Comparison of ENCODE assay signal across 27 mouse cellular contexts in genomic region chr7:38064431-38064830, GRCm38 (mm10). TPM values are rescaled to one million over a fixed set of nuclear protein-coding genes. Genes with fewer than 3 reads are reported as not detected.
DNase-seq lines count a peak whose midpoint lies in the region; ATAC-seq and TF ChIP-seq lines count a peak whose summit lies in the region.
"Had no signal": no experiment of that assay in that cellular context is flagged by ENCODE, and none has a peak within 500 bp of the region (broad histone marks: within the 10 kb centered on the region; RNA-seq: fewer than 3 reads in every experiment).

No protein-coding gene starts in this region.

- no peak for TF ChIP-seq EP300 in lung, postnatal 0 days (IDR thresholded peaks at IDR 0.05)

- H3K4me3 ChIP-seq in lung, postnatal 0 days (ENCODE audit: low read depth, low read length) = no peak overlapping the region
- peak overlapping the region; percentile 64 for H3K4me3 ChIP-seq in E14TG2a.4 (replicated peaks; ENCODE audit: low read length)
- no peak overlapping the region for H3K4me3 ChIP-seq in embryonic facial prominence, embryonic 10.5 days
- H3K4me3 ChIP-seq: embryonic facial prominence, embryonic 15.5 days; forebrain, embryonic 12.5 days; heart, embryonic 15.5 days; hindbrain, embryonic 13.5 days; liver, embryonic 12.5 days; midbrain, embryonic 13.5 days; neural tube, embryonic 13.5 days; stomach, embryonic 15.5 days had no signal

- 16% methylated on average over 4 of the region's 4 CpGs for WGBS in lung, postnatal 0 days
- 56% methylated on average over 4 of the region's 4 CpGs for WGBS in embryonic facial prominence, embryonic 10.5 days

- TF ChIP-seq CTCF in lung, postnatal 0 days (IDR thresholded peaks at IDR 0.05) = no peak
- TF ChIP-seq CTCF in E14TG2a.4 (conservative IDR thresholded peaks at IDR 0.05; ENCODE audit: low read length) = no peak

- H3K27ac ChIP-seq in lung, postnatal 0 days (ENCODE audit: low read length) = no peak overlapping the region
- H3K27ac ChIP-seq in embryonic facial prominence, embryonic 10.5 days (replicated peaks) = no peak overlapping the region
- H3K27ac ChIP-seq: embryonic facial prominence, embryonic 15.5 days; forebrain, embryonic 12.5 days; heart, embryonic 15.5 days; hindbrain, embryonic 13.5 days; liver, embryonic 12.5 days; midbrain, embryonic 13.5 days; neural tube, embryonic 13.5 days; stomach, embryonic 15.5 days had no signal

- H3K36me3 ChIP-seq in lung, postnatal 0 days (ENCODE audit: insufficient read depth, low read length) = no peaks in the 10 kb centered on the region
- H3K36me3 ChIP-seq in E14TG2a.4 (ENCODE audit: insufficient read depth, low read length) = no peaks in the 10 kb centered on the region
- no peaks in the 10 kb centered on the region for H3K36me3 ChIP-seq in embryonic facial prominence, embryonic 10.5 days (replicated peaks)
- H3K36me3 ChIP-seq: embryonic facial prominence, embryonic 15.5 days; forebrain, embryonic 12.5 days; G1E; heart, embryonic 15.5 days; hindbrain, embryonic 13.5 days; liver, embryonic 12.5 days; midbrain, embryonic 13.5 days; neural tube, embryonic 13.5 days; stomach, embryonic 15.5 days had no signal

- no peak for ATAC-seq in lung, postnatal 0 days
- ATAC-seq in megakaryocyte progenitor cell, adult 5-6 weeks (replicated peaks; ENCODE audit: poor library complexity) = peak; percentile 68
- ATAC-seq: forebrain, postnatal 0 days; intestine, postnatal 0 days; liver, embryonic 12.5 days; midbrain, embryonic 13.5 days had no signal

- no peaks in the 10 kb centered on the region for H3K9me3 ChIP-seq in lung, postnatal 0 days (ENCODE audit: low read length)
- H3K9me3 ChIP-seq in E14TG2a.4 (ENCODE audit: low read length) = no peaks in the 10 kb centered on the region
- no peaks in the 10 kb centered on the region for H3K9me3 ChIP-seq in embryonic facial prominence, embryonic 10.5 days
- H3K9me3 ChIP-seq: embryonic facial prominence, embryonic 15.5 days; forebrain, embryonic 12.5 days; heart, embryonic 15.5 days; hindbrain, embryonic 13.5 days; liver, embryonic 12.5 days; midbrain, embryonic 13.5 days; neural tube, embryonic 13.5 days; stomach, embryonic 15.5 days had no signal

- no peak overlapping the region for H3K9ac ChIP-seq in lung, postnatal 0 days (replicated peaks; ENCODE audit: low read depth)
- H3K9ac ChIP-seq: embryonic facial prominence, embryonic 15.5 days; forebrain, embryonic 12.5 days; forebrain, postnatal 0 days; heart, embryonic 15.5 days; hindbrain, embryonic 13.5 days; liver, embryonic 12.5 days; midbrain, embryonic 13.5 days; neural tube, embryonic 13.5 days; stomach, embryonic 15.5 days had no signal

- peak; percentile 35 for DNase-seq in lung, postnatal 0 days (ENCODE audit: low spot score)
- DNase-seq in lung, postnatal 25 days (ENCODE audit: low spot score) = no peak
- peak; percentile 76 for DNase-seq in R1 (ENCODE audit: low read depth, low spot score)
- DNase-seq in c-Kit-positive CD71-positive TER-119-positive erythroid progenitor cells, embryonic 14.5 days (ENCODE audit: low spot score) = no peak
- DNase-seq in embryonic facial prominence, embryonic 10.5 days (ENCODE audit: low spot score) = no peak
- DNase-seq: adrenal gland, postnatal 10 days; B cell, adult 2 months; cerebellum, adult 11-12 months; cerebellum, postnatal 10 days; forebrain, postnatal 0 days; kidney, adult 9 months; kidney, postnatal 10 days; layer of hippocampus, adult 9-11 months; lung, postnatal 14 days; right cerebral cortex, postnatal 14 days had no signal

- no peaks in the 10 kb centered on the region for H3K4me1 ChIP-seq in lung, postnatal 0 days (ENCODE audit: insufficient read depth, low read depth, low read length)
- peaks cover 54% of the 10 kb centered on the region for H3K4me1 ChIP-seq in E14TG2a.4 (replicated peaks; ENCODE audit: low read depth, low read length)
- peaks cover 15% of the 10 kb centered on the region for H3K4me1 ChIP-seq in embryonic facial prominence, embryonic 10.5 days

- no peaks in the 10 kb centered on the region for H3K27me3 ChIP-seq in lung, postnatal 0 days (replicated peaks; ENCODE audit: insufficient read depth, low read length)
- peaks cover 4% of the 10 kb centered on the region; the same call in 1 of the 2 replicates for H3K27me3 ChIP-seq in E14TG2a.4 (ENCODE audit: insufficient read depth, low read length)
- H3K27me3 ChIP-seq in embryonic facial prominence, embryonic 10.5 days (replicated peaks; ENCODE audit: low read depth, poor library complexity, severe bottlenecking) = no peaks in the 10 kb centered on the region
- H3K27me3 ChIP-seq: embryonic facial prominence, embryonic 15.5 days; heart, embryonic 15.5 days; hindbrain, embryonic 13.5 days; midbrain, embryonic 13.5 days; neural tube, embryonic 13.5 days; stomach, embryonic 15.5 days had no signal

- H3K4me2 ChIP-seq in lung, postnatal 0 days (replicated peaks; ENCODE audit: low read depth, low read length) = no peak overlapping the region
- H3K4me2 ChIP-seq: embryonic facial prominence, embryonic 15.5 days; forebrain, embryonic 12.5 days; heart, embryonic 15.5 days; hindbrain, embryonic 13.5 days; liver, embryonic 12.5 days; midbrain, embryonic 13.5 days; neural tube, embryonic 13.5 days; stomach, embryonic 15.5 days had no signal

RNA-seq across cellular contexts. Expression of gene Uri1, which starts 41.1 kb away (rescaled TPM):
- polyA plus RNA-seq in lung, postnatal 0 days (2015; fragmentation: Nextera tagmentation; extraction: Ambion mirVana) = 32.8 and 33.9 TPM in 2 replicates
- total RNA-seq in megakaryocyte progenitor cell, adult 5-6 weeks (2015) = 71.7 and 75.5 TPM in 2 replicates
- 55.9 and 62.8 TPM in 2 replicates for total RNA-seq in megakaryocyte progenitor cell, adult 5-6 weeks (2017)
- polyA plus RNA-seq in embryonic facial prominence, embryonic 10.5 days (2016; fragmentation: Nextera tagmentation; extraction: Ambion mirVana) = 48.3 and 49.0 TPM in 2 replicates

RNA-seq across cellular contexts. Expression of gene Ccne1, which starts 42.9 kb away (rescaled TPM):
- 2.9 and 3.6 TPM in 2 replicates for polyA plus RNA-seq in lung, postnatal 0 days (2015; fragmentation: Nextera tagmentation; extraction: Ambion mirVana)
- 17.0 and 20.3 TPM in 2 replicates for total RNA-seq in megakaryocyte progenitor cell, adult 5-6 weeks (2015)
- total RNA-seq in megakaryocyte progenitor cell, adult 5-6 weeks (2017) = 29.3 and 32.4 TPM in 2 replicates
- polyA plus RNA-seq in embryonic facial prominence, embryonic 10.5 days (2016; fragmentation: Nextera tagmentation; extraction: Ambion mirVana) = 130 and 134 TPM in 2 replicates

Comparison
In these comparisons a context has a peak if more than half of its experiments do, and no peak if none do; other contexts are left out.
1. DNase-seq: peak in lung, postnatal 0 days (single experiment) and R1 (single experiment); none in lung, postnatal 25 days (single experiment), c-Kit-positive CD71-positive TER-119-positive erythroid progenitor cells, embryonic 14.5 days (single experiment) and embryonic facial prominence, embryonic 10.5 days (single experiment).
2. RNA of gene Ccne1, which starts 42.9 kb away (polyA plus RNA-seq): 130 to 134 TPM in embryonic facial prominence, embryonic 10.5 days; 2.9 to 3.6 TPM in lung, postnatal 0 days; every median in the first group is over 10 times any median in the second.